Mouse (Mus musculus): ENCODE data around the gene Prune2. TPM values are rescaled to one million over a fixed set of nuclear protein-coding genes. Genes with fewer than 3 reads are reported as not detected.

Prune2 gene
- polyA plus RNA-seq (2015; fragmentation: Nextera tagmentation; extraction: Ambion mirVana) = 1.4 and 1.6 TPM in 2 replicates

GRCm38 (mm10) chr19:16955613-16956271, at the start of gene Prune2:
Gene Prune2, plus strand, starts transcription at chr19:16956118.
- ATAC-seq = peak; percentile 97
- WGBS = under 1% methylated on average over 36 of the region's 36 CpGs
- no peaks in the 10 kb centered on the region for H3K36me3 ChIP-seq (ENCODE audit: control insufficient read depth, insufficient read depth, low read length)
- no peaks in the 10 kb centered on the region for H3K9me3 ChIP-seq (ENCODE audit: control insufficient read depth, low read length)
- peaks cover 16% of the 10 kb centered on the region for H3K27me3 ChIP-seq (replicated peaks; ENCODE audit: control insufficient read depth, insufficient read depth, low read length)
- peak within 1 kb of the TSS; percentile 69 for H3K4me2 ChIP-seq (ENCODE audit: low read depth, low read length)
- peak within 1 kb of the TSS; percentile 44 for H3K4me3 ChIP-seq (ENCODE audit: low read length)
- peak within 1 kb of the TSS; percentile 9; the same call in 1 of the 2 replicates for H3K9ac ChIP-seq (ENCODE audit: low read depth, low read length)
- no peak within 1 kb of the TSS for H3K27ac ChIP-seq (ENCODE audit: low read length)
- peaks cover 8% of the 10 kb centered on the region for H3K4me1 ChIP-seq (ENCODE audit: control insufficient read depth, insufficient read depth, low read length)

DNA sequence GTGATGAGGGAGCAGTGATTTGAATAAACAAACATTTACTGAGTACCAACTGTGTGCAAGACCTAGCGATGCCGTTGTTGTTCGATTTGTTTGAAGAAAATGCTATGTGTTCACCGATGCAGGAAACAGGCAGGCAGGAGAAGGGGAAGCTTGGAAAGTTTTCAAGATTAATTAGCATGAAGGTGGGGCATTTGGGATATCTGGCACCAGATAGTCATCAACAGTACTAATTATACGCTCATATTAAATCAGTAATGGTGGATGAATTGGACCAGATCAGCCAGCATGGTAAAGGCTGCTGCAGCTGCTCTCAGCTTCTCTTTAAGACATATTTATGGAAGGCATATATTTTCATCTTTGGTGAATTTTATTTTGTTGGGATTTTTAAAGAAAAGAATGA, 44.4 kb upstream of the Prune2 start:
- Histone ChIP-seq H3K4me2 (ENCODE audit: low read depth, low read length) (no peak overlapping the region), H3K36me3 (ENCODE audit: control insufficient read depth, insufficient read depth, low read length) (no peaks in the 10 kb centered on the region), H3K4me1 (ENCODE audit: control insufficient read depth, insufficient read depth, low read length) (no peaks in the 10 kb centered on the region), H3K9ac (ENCODE audit: low read depth, low read length) (no peak overlapping the region), H3K4me3 (ENCODE audit: low read length) (no peak overlapping the region), H3K27ac (ENCODE audit: low read length) (no peak overlapping the region), H3K27me3 (replicated peaks; ENCODE audit: control insufficient read depth, insufficient read depth, low read length) (no peaks in the 10 kb centered on the region), H3K9me3 (ENCODE audit: control insufficient read depth, low read length) (no peaks in the 10 kb centered on the region)
- WGBS = 84% methylated on average over 5 of the region's 5 CpGs
- ATAC-seq = no peak

DNA sequence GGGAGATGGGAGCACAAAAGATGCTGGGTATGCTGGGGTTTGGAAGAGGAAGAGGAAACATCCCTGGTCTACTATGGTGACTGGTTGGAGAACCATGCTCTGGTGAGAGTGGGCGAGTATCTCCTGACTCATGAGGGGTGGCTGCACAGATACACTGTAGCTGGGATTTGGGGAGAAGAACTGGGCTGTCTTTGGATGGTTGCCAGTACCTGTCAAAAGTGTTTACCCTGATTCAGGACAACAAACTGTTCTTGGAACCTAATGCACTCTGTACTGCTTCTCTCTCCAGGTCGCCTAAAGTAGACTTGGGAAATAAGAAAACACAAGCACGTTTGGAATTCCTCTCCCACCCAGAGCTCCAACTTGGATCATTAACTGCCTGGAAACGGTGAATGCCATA, 31.4 kb upstream of the Prune2 start:
- Histone ChIP-seq H3K4me3 (ENCODE audit: low read length) (no peak overlapping the region), H3K4me2 (ENCODE audit: low read depth, low read length) (no peak overlapping the region), H3K4me1 (ENCODE audit: control insufficient read depth, insufficient read depth, low read length) (no peaks in the 10 kb centered on the region), H3K27ac (ENCODE audit: low read length) (no peak overlapping the region), H3K27me3 (replicated peaks; ENCODE audit: control insufficient read depth, insufficient read depth, low read length) (no peaks in the 10 kb centered on the region), H3K36me3 (ENCODE audit: control insufficient read depth, insufficient read depth, low read length) (no peaks in the 10 kb centered on the region), H3K9me3 (ENCODE audit: control insufficient read depth, low read length) (no peaks in the 10 kb centered on the region), H3K9ac (ENCODE audit: low read depth, low read length) (no peak overlapping the region)
- no peak for ATAC-seq
- WGBS = 63% methylated on average over 4 of the region's 4 CpGs

DNA sequence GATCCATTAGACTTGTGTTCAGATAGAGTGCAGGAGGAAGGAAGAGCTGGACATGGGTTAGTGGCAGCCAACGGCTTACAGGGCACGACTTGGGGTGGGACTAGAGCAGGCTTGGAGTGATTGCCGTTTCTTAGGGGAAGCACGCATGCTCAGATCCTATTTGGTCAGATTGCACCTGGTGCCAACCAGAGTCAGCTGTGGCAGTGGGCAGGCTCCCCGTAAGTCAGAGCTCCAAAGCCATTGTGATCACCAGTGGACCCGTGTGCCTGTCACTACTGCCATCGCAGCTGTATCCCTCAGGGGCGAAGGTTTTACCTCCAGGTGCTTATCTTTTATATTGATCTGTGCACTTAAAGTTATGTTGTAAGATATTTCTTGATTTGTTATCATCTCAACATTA, 21.3 kb upstream of the Prune2 start:
- H3K27me3 ChIP-seq (replicated peaks; ENCODE audit: control insufficient read depth, insufficient read depth, low read length) = no peaks in the 10 kb centered on the region
- ATAC-seq = no peak
- H3K4me1 ChIP-seq (ENCODE audit: control insufficient read depth, insufficient read depth, low read length) = no peaks in the 10 kb centered on the region
- no peaks in the 10 kb centered on the region for H3K9me3 ChIP-seq (ENCODE audit: control insufficient read depth, low read length)
- H3K4me2 ChIP-seq (ENCODE audit: low read depth, low read length) = no peak overlapping the region
- 81% methylated on average over 8 of the region's 8 CpGs for WGBS
- no peak overlapping the region for H3K9ac ChIP-seq (ENCODE audit: low read depth, low read length)
- H3K36me3 ChIP-seq (ENCODE audit: control insufficient read depth, insufficient read depth, low read length) = no peaks in the 10 kb centered on the region
- no peak overlapping the region for H3K4me3 ChIP-seq (ENCODE audit: low read length)
- no peak overlapping the region for H3K27ac ChIP-seq (ENCODE audit: low read length)

DNA sequence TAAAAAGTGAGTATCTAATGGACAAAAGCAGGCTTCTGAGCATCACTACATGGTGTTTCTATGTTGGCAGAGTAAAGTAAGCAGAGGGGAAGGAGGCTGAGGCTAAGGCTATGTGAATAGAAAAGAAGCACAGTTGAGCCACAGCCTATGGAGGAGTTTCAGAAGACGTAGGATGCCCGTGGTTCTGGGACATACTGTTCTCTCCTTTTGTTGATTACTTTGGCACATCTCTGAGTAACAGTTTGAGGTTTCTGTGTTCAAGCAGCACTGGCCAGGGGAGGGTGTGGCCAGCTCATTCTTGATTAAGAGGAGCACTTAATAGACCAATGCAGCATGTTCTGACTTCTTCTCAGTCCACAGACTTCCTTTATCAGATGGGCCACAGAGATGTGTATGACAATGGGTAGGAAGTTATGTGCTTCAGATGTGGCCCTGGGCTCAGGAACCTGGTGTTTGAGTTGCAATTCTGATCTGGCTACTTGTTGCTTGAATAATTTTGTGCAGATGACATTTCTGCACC, 7.1 kb upstream of the Prune2 start:
- H3K27ac ChIP-seq (ENCODE audit: low read length) = no peak overlapping the region
- H3K4me1 ChIP-seq (ENCODE audit: control insufficient read depth, insufficient read depth, low read length) = no peaks in the 10 kb centered on the region
- WGBS = 75% methylated on average over 2 of the region's 2 CpGs
- no peaks in the 10 kb centered on the region; the same call in 1 of the 2 replicates for H3K27me3 ChIP-seq (replicated peaks; ENCODE audit: control insufficient read depth, insufficient read depth, low read length)
- H3K4me2 ChIP-seq (ENCODE audit: low read depth, low read length) = no peak overlapping the region
- H3K9me3 ChIP-seq (ENCODE audit: control insufficient read depth, low read length) = no peaks in the 10 kb centered on the region
- no peak for ATAC-seq
- no peak overlapping the region for H3K9ac ChIP-seq (ENCODE audit: low read depth, low read length)
- no peaks in the 10 kb centered on the region for H3K36me3 ChIP-seq (ENCODE audit: control insufficient read depth, insufficient read depth, low read length)
- H3K4me3 ChIP-seq (ENCODE audit: low read length) = no peak overlapping the region

DNA sequence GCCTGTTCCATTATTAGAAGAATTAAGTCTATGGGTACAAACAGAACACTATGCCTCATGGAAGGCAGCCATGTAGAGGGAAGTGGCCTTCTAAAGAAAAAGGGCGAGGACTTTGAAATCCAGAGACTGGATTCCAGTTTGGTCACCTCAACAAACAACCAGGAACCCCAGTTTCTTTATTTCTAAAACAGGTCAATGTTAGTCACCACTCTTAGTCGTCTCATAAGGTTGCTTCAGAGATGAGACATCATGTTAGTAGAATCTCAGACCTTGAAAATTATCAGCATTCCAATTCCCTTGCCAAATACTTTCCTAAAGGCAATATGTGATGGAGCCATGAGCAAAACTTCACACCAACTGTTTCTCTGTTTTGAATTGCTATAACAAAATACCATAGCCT, 6.6 kb upstream of the Prune2 start:
- Histone ChIP-seq H3K27me3 (replicated peaks; ENCODE audit: control insufficient read depth, insufficient read depth, low read length) (no peaks in the 10 kb centered on the region; the same call in 1 of the 2 replicates), H3K27ac (ENCODE audit: low read length) (no peak overlapping the region), H3K9me3 (ENCODE audit: control insufficient read depth, low read length) (no peaks in the 10 kb centered on the region), H3K4me1 (ENCODE audit: control insufficient read depth, insufficient read depth, low read length) (no peaks in the 10 kb centered on the region), H3K9ac (ENCODE audit: low read depth, low read length) (no peak overlapping the region), H3K36me3 (ENCODE audit: control insufficient read depth, insufficient read depth, low read length) (no peaks in the 10 kb centered on the region), H3K4me3 (ENCODE audit: low read length) (no peak overlapping the region), H3K4me2 (ENCODE audit: low read depth, low read length) (no peak overlapping the region)
- 85% methylated on average over 2 of the region's 2 CpGs for WGBS
- ATAC-seq = no peak

DNA sequence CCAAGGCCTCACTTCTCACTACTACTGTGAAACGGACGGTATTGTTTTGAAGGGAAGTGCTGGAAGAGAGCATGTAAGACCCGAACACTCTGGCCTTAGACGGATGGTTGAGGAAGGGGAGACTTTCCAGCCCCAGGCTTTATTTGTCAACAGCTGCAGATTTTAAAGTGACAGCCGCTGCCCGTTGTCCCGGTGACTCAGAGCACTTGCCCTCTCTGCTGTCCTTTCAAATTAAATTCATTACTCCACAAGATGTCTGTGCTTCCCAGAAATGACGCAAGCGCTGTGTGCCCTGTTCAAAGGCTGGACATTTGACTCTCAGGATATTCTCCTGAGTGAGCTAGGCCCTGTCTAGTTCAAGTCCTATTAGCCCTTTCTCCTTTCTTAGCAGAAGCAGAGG, 5.9 kb upstream of the Prune2 start:
- Histone ChIP-seq H3K27me3 (replicated peaks; ENCODE audit: control insufficient read depth, insufficient read depth, low read length) (no peaks in the 10 kb centered on the region; the same call in 1 of the 2 replicates), H3K27ac (ENCODE audit: low read length) (no peak overlapping the region), H3K4me1 (ENCODE audit: control insufficient read depth, insufficient read depth, low read length) (no peaks in the 10 kb centered on the region), H3K4me3 (ENCODE audit: low read length) (no peak overlapping the region), H3K9me3 (ENCODE audit: control insufficient read depth, low read length) (no peaks in the 10 kb centered on the region), H3K4me2 (ENCODE audit: low read depth, low read length) (no peak overlapping the region), H3K36me3 (ENCODE audit: control insufficient read depth, insufficient read depth, low read length) (no peaks in the 10 kb centered on the region), H3K9ac (ENCODE audit: low read depth, low read length) (no peak overlapping the region)
- ATAC-seq = no peak
- WGBS = 72% methylated on average over 9 of the region's 9 CpGs

- Histone ChIP-seq H3K4me2 (ENCODE audit: low read depth, low read length) (no peak overlapping the region), H3K9me3 (ENCODE audit: control insufficient read depth, low read length) (no peaks in the 10 kb centered on the region), H3K36me3 (ENCODE audit: control insufficient read depth, insufficient read depth, low read length) (no peaks in the 10 kb centered on the region), H3K27ac (ENCODE audit: low read length) (no peak overlapping the region), H3K4me3 (ENCODE audit: low read length) (no peak overlapping the region), H3K9ac (ENCODE audit: low read depth, low read length) (no peak overlapping the region), H3K4me1 (ENCODE audit: control insufficient read depth, insufficient read depth, low read length) (no peaks in the 10 kb centered on the region), H3K27me3 (replicated peaks; ENCODE audit: control insufficient read depth, insufficient read depth, low read length) (peaks cover 5% of the 10 kb centered on the region)
- WGBS = 77% methylated on average over 8 of the region's 8 CpGs
- no peak for ATAC-seq
Observed at GRCm38 (mm10) chr19:16950664-16951363, 5.1 kb upstream of the Prune2 start.

DNA sequence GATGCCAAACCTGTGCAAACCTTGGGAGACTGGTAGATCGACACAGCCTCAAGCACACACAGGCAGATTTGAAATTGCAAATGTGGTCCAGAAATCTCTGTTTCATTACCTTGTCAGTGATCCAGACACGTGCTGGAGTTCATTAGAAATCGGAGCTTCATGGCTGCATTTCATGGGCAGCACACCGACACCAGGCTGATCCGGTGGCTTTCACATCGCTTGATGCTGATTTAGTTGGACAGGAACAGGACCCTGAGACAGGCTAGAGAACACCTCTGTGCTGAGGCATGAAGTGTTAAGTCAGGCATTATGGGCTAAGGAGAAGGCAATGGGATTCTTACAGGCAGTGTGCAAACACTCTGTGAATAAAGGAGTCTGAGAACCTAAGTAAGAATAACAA, 1.2 kb upstream of the Prune2 start:
- H3K4me3 ChIP-seq (ENCODE audit: low read length) = no peak overlapping the region
- no peak overlapping the region for H3K9ac ChIP-seq (ENCODE audit: low read depth, low read length)
- H3K9me3 ChIP-seq (ENCODE audit: control insufficient read depth, low read length) = no peaks in the 10 kb centered on the region
- peaks cover 8% of the 10 kb centered on the region for H3K4me1 ChIP-seq (ENCODE audit: control insufficient read depth, insufficient read depth, low read length)
- peaks cover 16% of the 10 kb centered on the region for H3K27me3 ChIP-seq (replicated peaks; ENCODE audit: control insufficient read depth, insufficient read depth, low read length)
- no peak overlapping the region for H3K27ac ChIP-seq (ENCODE audit: low read length)
- H3K36me3 ChIP-seq (ENCODE audit: control insufficient read depth, insufficient read depth, low read length) = no peaks in the 10 kb centered on the region
- no peak for ATAC-seq
- no peak overlapping the region for H3K4me2 ChIP-seq (ENCODE audit: low read depth, low read length)
- WGBS = 83% methylated on average over 6 of the region's 6 CpGs

All from intestine, embryonic 16.5 days (tissue).